9 mouse cellular contexts compared by ENCODE assay signal in the genomic region with DNA sequence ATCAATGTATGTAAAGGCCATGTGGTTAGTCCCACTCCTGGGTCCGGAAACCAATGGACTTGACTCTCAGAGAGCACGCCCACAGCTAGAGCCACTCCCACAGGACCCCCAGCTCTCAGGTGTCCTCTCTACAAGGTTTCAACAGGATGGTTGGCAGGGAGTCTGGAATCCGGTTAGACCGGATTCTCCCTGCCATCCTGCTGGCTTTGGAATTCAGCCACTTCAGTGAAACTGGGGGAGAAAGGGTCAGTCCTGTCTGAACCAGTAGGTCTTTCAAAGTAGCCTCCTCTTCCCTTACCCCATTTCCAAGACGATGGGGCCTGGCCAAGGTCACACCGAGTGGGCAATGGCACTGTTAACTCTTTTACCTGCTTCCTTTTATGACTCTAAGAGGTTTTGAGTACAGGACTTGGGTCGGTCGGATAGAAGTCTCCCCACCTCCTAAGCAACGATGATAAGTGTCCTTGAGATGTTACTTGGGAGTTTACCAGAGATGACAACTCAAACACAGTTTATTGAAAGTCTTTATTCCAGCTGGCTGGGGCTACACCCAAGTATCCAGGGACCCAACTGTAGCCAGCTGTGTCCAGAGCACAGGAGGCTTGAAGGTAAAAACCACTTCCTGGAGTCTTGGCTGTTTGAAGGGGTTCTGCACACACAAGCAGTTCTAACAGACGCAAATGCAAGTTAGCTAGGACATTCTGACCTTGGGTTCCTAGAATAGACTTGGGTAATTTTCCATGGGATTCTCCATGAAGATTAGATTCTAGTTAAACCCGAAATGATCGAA. TPM values are rescaled to one million over a fixed set of nuclear protein-coding genes. Genes with fewer than 3 reads are reported as not detected.
DNase-seq lines count a peak whose midpoint lies in the region; ATAC-seq and TF ChIP-seq lines count a peak whose summit lies in the region.
"Had no signal": no experiment of that assay in that cellular context is flagged by ENCODE, and none has a peak within 500 bp of the region (broad histone marks: within the 10 kb centered on the region; RNA-seq: fewer than 3 reads in every experiment).

No protein-coding gene starts in this region.

- no peaks in the 10 kb centered on the region for H3K9me3 ChIP-seq in E14TG2a.4 (ENCODE audit: low read length)
- no peaks in the 10 kb centered on the region for H3K9me3 ChIP-seq in ES-Bruce4 (replicated peaks; ENCODE audit: control insufficient read depth, insufficient read depth, low read length, poor library complexity, severe bottlenecking)
- H3K9me3 ChIP-seq in intestine, embryonic 16.5 days (ENCODE audit: control insufficient read depth, low read length): no peaks in the 10 kb centered on the region
- H3K9me3 ChIP-seq: liver, embryonic 15.5 days had no signal

- no peak for TF ChIP-seq CTCF in E14TG2a.4 (conservative IDR thresholded peaks at IDR 0.05; ENCODE audit: low read length)
- no peak for TF ChIP-seq CTCF in ES-Bruce4 (IDR thresholded peaks at IDR 0.05; ENCODE audit: low read depth, low read length)
- no peak for TF ChIP-seq CTCF in lung, adult 2 months (IDR thresholded peaks at IDR 0.05; ENCODE audit: insufficient read depth, low read length)
- TF ChIP-seq CTCF in heart, adult 2 months (IDR thresholded peaks at IDR 0.05): no peak

- peak; percentile 68 for ATAC-seq in intestine, embryonic 16.5 days

- TF ChIP-seq EP300 in ES-Bruce4 (IDR thresholded peaks at IDR 0.05; ENCODE audit: insufficient read depth, low read depth, low read length): peak; percentile 99
- TF ChIP-seq EP300 in heart, adult 2 months (IDR thresholded peaks at IDR 0.05; ENCODE audit: insufficient read depth, low read depth, low read length): no peak

- H3K9ac ChIP-seq in ES-Bruce4 (ENCODE audit: low read depth, poor library complexity, severe bottlenecking): peak overlapping the region; percentile 31
- no peak overlapping the region for H3K9ac ChIP-seq in intestine, embryonic 16.5 days (ENCODE audit: low read depth, low read length)
- H3K9ac ChIP-seq in heart, adult 2 months (ENCODE audit: low read depth, low read length): no peak overlapping the region
- H3K9ac ChIP-seq: liver, embryonic 15.5 days had no signal

- TF ChIP-seq POLR2A in ES-Bruce4 (IDR thresholded peaks at IDR 0.05; ENCODE audit: insufficient read depth, low read length): no peak
- TF ChIP-seq POLR2A in lung, adult 2 months (IDR thresholded peaks at IDR 0.05; ENCODE audit: borderline replicate concordance, extremely low read depth, low read depth, low read length): no peak
- TF ChIP-seq POLR2A in heart, adult 2 months (IDR thresholded peaks at IDR 0.05; ENCODE audit: insufficient read depth, low read depth, low read length): no peak

- H3K36me3 ChIP-seq in E14TG2a.4 (ENCODE audit: insufficient read depth, low read length): no peaks in the 10 kb centered on the region
- H3K36me3 ChIP-seq in ES-Bruce4 (ENCODE audit: control insufficient read depth, insufficient read depth, low read length, poor library complexity, severe bottlenecking): no peaks in the 10 kb centered on the region
- no peaks in the 10 kb centered on the region for H3K36me3 ChIP-seq in intestine, embryonic 16.5 days (ENCODE audit: control insufficient read depth, insufficient read depth, low read length)
- no peaks in the 10 kb centered on the region for H3K36me3 ChIP-seq in heart, adult 2 months (ENCODE audit: control insufficient read depth, insufficient read depth, low read length)
- H3K36me3 ChIP-seq: liver, embryonic 15.5 days had no signal

- H3K79me2 ChIP-seq in heart, adult 2 months (replicated peaks; ENCODE audit: control insufficient read depth, insufficient read depth, low read length): no peaks in the 10 kb centered on the region

- 40% methylated on average over 12 of the region's 12 CpGs for WGBS in intestine, embryonic 16.5 days
- WGBS in lung, adult 2 months: 44% methylated on average over 12 of the region's 12 CpGs
- WGBS in heart, adult 2 months: 64% methylated on average over 12 of the region's 12 CpGs

- peak; percentile 75 for DNase-seq in lung, adult 2 months
- no peak for DNase-seq in yolk sac, embryonic 10.5 days (ENCODE audit: low spot score)
- DNase-seq in heart, adult 2 months: no peak
- DNase-seq in heart, postnatal 25 days (ENCODE audit: low spot score): no peak
- DNase-seq: right cerebral cortex, postnatal 25 days had no signal

- H3K4me1 ChIP-seq in E14TG2a.4 (replicated peaks; ENCODE audit: low read depth, low read length) (peaks cover 89% of the 10 kb centered on the region), ES-Bruce4 (ENCODE audit: control insufficient read depth, insufficient read depth, low read length) (peaks cover 15% of the 10 kb centered on the region)
- H3K4me1 ChIP-seq in intestine, embryonic 16.5 days (ENCODE audit: control insufficient read depth, insufficient read depth, low read length): peaks cover 13% of the 10 kb centered on the region
- no peaks in the 10 kb centered on the region for H3K4me1 ChIP-seq in lung, adult 2 months (ENCODE audit: control insufficient read depth, insufficient read depth, low read length)
- H3K4me1 ChIP-seq in heart, adult 2 months (ENCODE audit: control insufficient read depth, insufficient read depth, low read length): no peaks in the 10 kb centered on the region; the same call in 1 of the 2 replicates
- H3K4me1 ChIP-seq: liver, embryonic 15.5 days had no signal

- H3K4me2 ChIP-seq in intestine, embryonic 16.5 days (ENCODE audit: low read depth, low read length): 0 out of 2 replicates have a peak overlapping the region, but pooled peaks have one; percentile 6
- H3K4me2 ChIP-seq: liver, embryonic 15.5 days had no signal

- H3K27ac ChIP-seq in ES-Bruce4 (ENCODE audit: insufficient read depth, low read length): peak overlapping the region; percentile 94
- peak overlapping the region; percentile 30; the same call in 1 of the 2 replicates for H3K27ac ChIP-seq in intestine, embryonic 16.5 days (ENCODE audit: low read length)
- no peak overlapping the region for H3K27ac ChIP-seq in heart, adult 2 months
- H3K27ac ChIP-seq: liver, embryonic 15.5 days had no signal

- intact Hi-C loops in heart, adult 2 months (cut with DNase I): no loop called here
- intact Hi-C loops in heart, postnatal 25 days (cut with DNase I): no loop called here

- H3K4me3 ChIP-seq in E14TG2a.4 (replicated peaks; ENCODE audit: low read length): peak overlapping the region; percentile 63
- 0 out of 2 replicates have a peak overlapping the region, but pooled peaks have one; percentile 15 for H3K4me3 ChIP-seq in ES-Bruce4 (ENCODE audit: low read depth, low read length)
- no peak overlapping the region for H3K4me3 ChIP-seq in intestine, embryonic 16.5 days (ENCODE audit: low read length)
- no peak overlapping the region for H3K4me3 ChIP-seq in lung, adult 2 months (replicated peaks; ENCODE audit: extremely low read depth, low read depth, low read length)
- no peak overlapping the region for H3K4me3 ChIP-seq in heart, adult 2 months
- H3K4me3 ChIP-seq: liver, embryonic 15.5 days had no signal

- H3K27me3 ChIP-seq in E14TG2a.4 (ENCODE audit: insufficient read depth, low read length) (no peaks in the 10 kb centered on the region), ES-Bruce4 (ENCODE audit: control insufficient read depth, insufficient read depth, low read length, poor library complexity, severe bottlenecking) (no peaks in the 10 kb centered on the region)
- no peaks in the 10 kb centered on the region for H3K27me3 ChIP-seq in intestine, embryonic 16.5 days (replicated peaks; ENCODE audit: control insufficient read depth, insufficient read depth, low read length)
- no peaks in the 10 kb centered on the region for H3K27me3 ChIP-seq in heart, adult 2 months (ENCODE audit: control insufficient read depth, insufficient read depth, low read length)
- H3K27me3 ChIP-seq: liver, embryonic 15.5 days had no signal

RNA-seq across cellular contexts. Expression of a gene that starts 9.0 kb away (rescaled TPM):
- 142 and 148 TPM in 2 replicates for polyA plus RNA-seq in ES-Bruce4 (2011; ENCODE audit: insufficient read depth, insufficient read length, low read depth, missing spikeins)
- polyA plus RNA-seq in intestine, embryonic 16.5 days (2015; fragmentation: Nextera tagmentation; extraction: Ambion mirVana): 57.8 and 67.5 TPM in 2 replicates
- polyA plus RNA-seq in lung, adult 2 months (2012; rRNA removed): 75.9 and 81.6 TPM in 2 replicates
- 10 to 100 TPM; 10.7 to 12.5 TPM for total RNA-seq in heart, adult 2 months (2021)
- polyA plus RNA-seq in heart, adult 2 months (2012; rRNA removed): 9.5 and 14.1 TPM in 2 replicates
- 10 to 100 TPM in 1 of 2 experiments, 1 to 10 TPM in 1; 9.5 to 13.0 TPM for total RNA-seq in heart, postnatal 25 days (2021)

Comparison
In these comparisons a context has a peak if more than half of its experiments do, and no peak if none do; other contexts are left out.
1. H3K4me3 ChIP-seq: peak in E14TG2a.4 (single experiment) and ES-Bruce4 (single experiment); none in intestine, embryonic 16.5 days (single experiment), lung, adult 2 months (single experiment) and heart, adult 2 months (single experiment).